Mouse (Mus musculus) heart, postnatal 0 days (tissue): Measurements from ENCODE around the gene Smim4.

Experiments
- CTCF ChIP-seq: IDR thresholded peaks from 2 replicates; pipeline ENCODE4 v1.5.1; 2016; ENCODE audit warnings: antibody characterized with exemption, control low read depth, low read depth
- EP300 ChIP-seq: IDR thresholded peaks from 2 replicates; pipeline ENCODE4 v1.6.1; 2016; ENCODE audit warnings: antibody characterized with exemption, low read depth

GRCm38 (mm10) chr14:31166827-31167226, 38.1 kb upstream of the Smim4 start:
- TF ChIP-seq CTCF (no peak), EP300 (no peak)
